Mouse (Mus musculus) G1E (cell line): Measurements from ENCODE around the gene Dtx3. TPM values are rescaled to one million over a fixed set of nuclear protein-coding genes. Genes with fewer than 3 reads are reported as not detected.
A peak's percentile ranks its signal among the peaks of the same experiment; 100 is the strongest.
"Not testable (repeated sequence)": the region's sequence is repeated elsewhere in the genome, so short reads cannot be mapped to it uniquely, and the experiment has no call there.

Experiments used
- ATAC-seq: 2 replicates; pipeline ENCODE4 v1.8.0; 2016; ENCODE audit warnings: mild to moderate bottlenecking; ENCODE audit not compliant: insufficient number of reproducible peaks, poor library complexity, low FRiP score, severe bottlenecking; ENCODE audit errors: extremely low read depth
- DNase-seq: peaks from one replicate; pipeline ENCODE4 v3.0.0; 2012; ENCODE audit warnings: low spot score
- H3K27me3 ChIP-seq: 2 replicates; pipeline ENCODE4 v1.6.1; 2012; ENCODE audit warnings: mild to moderate bottlenecking, low read length, inconsistent platforms; ENCODE audit not compliant: insufficient read depth
- H3K36me3 ChIP-seq: replicated peaks from 2 replicates; pipeline ENCODE3; 2012; ENCODE audit warnings: mild to moderate bottlenecking, inconsistent platforms
- H3K4me1 ChIP-seq: 2 replicates; pipeline ENCODE4 v1.6.1; 2012; ENCODE audit warnings: low read depth, low read length, inconsistent platforms, mixed read lengths; ENCODE audit not compliant: insufficient read depth
- H3K4me3 ChIP-seq: 2 replicates; pipeline ENCODE4 v1.5.1; 2012; ENCODE audit warnings: low read depth, mild to moderate bottlenecking, inconsistent platforms, low read length, moderate library complexity, mixed read lengths
- H3K9me3 ChIP-seq: replicated peaks from 2 replicates; pipeline ENCODE4 v1.6.1; 2012; ENCODE audit warnings: inconsistent platforms
- CTCF ChIP-seq: IDR thresholded peaks from 2 replicates; pipeline ENCODE4 v1.5.1; 2012; ENCODE audit warnings: low read depth, low read length, inconsistent platforms, mixed read lengths
- GATA1 ChIP-seq: IDR thresholded peaks from 2 replicates; pipeline ENCODE4 v1.6.1; 2012; ENCODE audit warnings: borderline replicate concordance, low read length, inconsistent platforms, mixed read lengths
- GATA2 ChIP-seq: IDR thresholded peaks from 2 replicates; pipeline ENCODE4 v1.6.1; 2012; ENCODE audit warnings: low read depth, low read length, inconsistent platforms, borderline replicate concordance
- POLR2AphosphoS5 ChIP-seq: IDR thresholded peaks from 2 replicates; pipeline ENCODE4 v1.6.1; 2012; ENCODE audit warnings: low read depth, low read length, inconsistent platforms; ENCODE audit not compliant: insufficient replicate concordance
- TAL1 ChIP-seq: conservative IDR thresholded peaks from 2 replicates; pipeline ENCODE4 v1.6.1; 2012; ENCODE audit warnings: low read depth, low read length, inconsistent platforms, mixed read lengths
- polyA plus RNA-seq: library from polyadenylated mRNA; stranded (reverse); fragments of >175 nt; gene quantifications from 2 replicates; pipeline ENCODE4 v1.2.3, GENCODE M21; 2012
- total RNA-seq, 2 experiments: library from RNA; stranded (forward) in 1 of 2; stranded (reverse) in 1 of 2; fragments of 200-1000 nt in 1 of 2; fragments of >200 nt in 1 of 2; fragmentation: Nextera tagmentation in 1 of 2; gene quantifications; 2 replicates each; pipeline ENCODE4 v1.2.3; 2014 to 2017

The Dtx3 gene
- total and polyA plus RNA-seq, 3 experiments = 95.8 to 360 (median 213) TPM

- peaks cover 60% of the 10 kb centered on the region for H3K36me3 ChIP-seq
- DNase-seq = no peak
- peaks cover 69% of the 10 kb centered on the region for H3K4me1 ChIP-seq
- peak overlapping the region; percentile 93 for H3K4me3 ChIP-seq
- H3K27me3 ChIP-seq = no peaks in the 10 kb centered on the region
- no peaks in the 10 kb centered on the region for H3K9me3 ChIP-seq
- no peak for TF ChIP-seq CTCF
- no peak for TF ChIP-seq GATA1
- no peak for TF ChIP-seq TAL1
- TF ChIP-seq POLR2AphosphoS5 = no peak
- no peak for TF ChIP-seq GATA2
- no peak for ATAC-seq
Observed at GRCm38 (mm10) chr10:127166404-127166715, 29.2 kb downstream of the Dtx3 start.

- peak; percentile 35 for ATAC-seq
- peak; percentile 83 for DNase-seq
- H3K27me3 ChIP-seq = no peaks in the 10 kb centered on the region
- peak overlapping the region; percentile 93 for H3K4me3 ChIP-seq
- peaks cover 64% of the 10 kb centered on the region for H3K4me1 ChIP-seq
- peaks cover 55% of the 10 kb centered on the region for H3K36me3 ChIP-seq
- no peak for TF ChIP-seq POLR2AphosphoS5
- TF ChIP-seq GATA2 = no peak
- TF ChIP-seq TAL1 = no peak; the same call in 1 of the 2 replicates
- H3K9me3 ChIP-seq = no peaks in the 10 kb centered on the region
Observed at GRCm38 (mm10) chr10:127165654-127166403, 29.7 kb downstream of the Dtx3 start.

GRCm38 (mm10) chr10:127165354-127165653 lies 30.2 kb downstream of the Dtx3 start:
- TF ChIP-seq TAL1 = no peak
- TF ChIP-seq CTCF = no peak
- no peak for TF ChIP-seq GATA1
- TF ChIP-seq GATA2 = no peak
- TF ChIP-seq POLR2AphosphoS5 = no peak
- H3K9me3 ChIP-seq = no peaks in the 10 kb centered on the region
- H3K36me3 ChIP-seq = peaks cover 50% of the 10 kb centered on the region
- peak overlapping the region; percentile 93 for H3K4me3 ChIP-seq
- no peaks in the 10 kb centered on the region for H3K27me3 ChIP-seq
- DNase-seq = no peak
- no peak for ATAC-seq
- peaks cover 59% of the 10 kb centered on the region for H3K4me1 ChIP-seq

GRCm38 (mm10) chr10:127164631-127165353 lies 30.7 kb downstream of the Dtx3 start, which contains the start of gene B4galnt1:
B4galnt1 (plus strand) TSS chr10:127165225.
- TF ChIP-seq CTCF = peak; percentile 89
- no peak for TF ChIP-seq TAL1
- no peak for TF ChIP-seq GATA1
- TF ChIP-seq POLR2AphosphoS5 = no peak
- no peak for TF ChIP-seq GATA2
- Histone ChIP-seq H3K4me1 (peaks cover 57% of the 10 kb centered on the region), H3K4me3 (peak within 1 kb of the TSS; percentile 93), H3K27me3 (no peaks in the 10 kb centered on the region), H3K9me3 (no peaks in the 10 kb centered on the region), H3K36me3 (peaks cover 44% of the 10 kb centered on the region)
- ATAC-seq = peak; percentile 30
- DNase-seq = peak; percentile 85

GRCm38 (mm10) chr10:127164190-127164589 lies 31.3 kb downstream of the Dtx3 start:
- peak overlapping the region; percentile 93; the same call in 1 of the 2 replicates for H3K4me3 ChIP-seq
- H3K27me3 ChIP-seq = no peaks in the 10 kb centered on the region
- H3K36me3 ChIP-seq = peaks cover 38% of the 10 kb centered on the region
- DNase-seq = no peak
- TF ChIP-seq TAL1 (no peak), POLR2AphosphoS5 (no peak), CTCF (no peak), GATA1 (no peak), GATA2 (no peak)
- peaks cover 53% of the 10 kb centered on the region for H3K4me1 ChIP-seq
- ATAC-seq = no peak
- H3K9me3 ChIP-seq = no peaks in the 10 kb centered on the region

- not testable (repeated sequence) for DNase-seq, ATAC-seq
- peaks cover 55% of the 10 kb centered on the region for H3K4me1 ChIP-seq
Observed at GRCm38 (mm10) chr10:127162771-127163261, 32.7 kb downstream of the Dtx3 start.

More at GRCm38 (mm10) chr10:127162771-127163261, 32.7 kb downstream of the Dtx3 start:
- not testable (repeated sequence) for H3K9me3 ChIP-seq, H3K27me3 ChIP-seq, H3K4me3 ChIP-seq
- peaks cover 26% of the 10 kb centered on the region for H3K36me3 ChIP-seq
